Mouse (Mus musculus): ENCODE results near the gene Fbrsl1.

DNA sequence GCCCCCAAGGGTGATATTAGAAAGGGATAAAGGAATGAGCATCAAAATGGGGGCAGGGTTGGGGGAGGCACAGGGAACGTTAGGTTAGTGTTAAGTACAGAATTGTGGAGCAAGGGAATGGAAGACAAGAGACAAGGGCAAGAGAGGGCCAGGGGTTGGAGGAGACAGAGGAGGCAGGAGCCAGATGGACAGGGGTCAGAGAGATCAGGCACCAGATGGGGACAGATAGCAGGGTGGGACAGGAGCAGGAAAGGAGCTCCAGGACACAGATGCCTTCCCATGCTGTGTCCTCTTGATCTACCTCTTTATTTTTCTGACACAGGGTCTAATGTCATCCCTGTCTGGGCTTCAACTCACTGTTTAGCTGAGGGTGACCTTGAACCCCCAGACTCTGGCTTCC is 24.5 kb upstream of the Fbrsl1 start:
- TF ChIP-seq CTCF (IDR thresholded peaks at IDR 0.05): no peak
- no peak for TF ChIP-seq EP300 (IDR thresholded peaks at IDR 0.05; ENCODE audit: insufficient read depth, low read depth, low read length)
- TF ChIP-seq POLR2A (IDR thresholded peaks at IDR 0.05; ENCODE audit: insufficient read depth, low read depth, low read length): no peak

Data from heart, adult 2 months (tissue).